Mouse (Mus musculus) kidney, postnatal 36 days (tissue): ENCODE results near the gene Prkcb.

Source experiments
- DNase-seq, 2 experiments: peaks; one replicate each; pipeline ENCODE4 v3.0.0; 2021 to 2022; ENCODE audit warnings: mixed read lengths in 2 of 2

Gene Prkcb

DNA sequence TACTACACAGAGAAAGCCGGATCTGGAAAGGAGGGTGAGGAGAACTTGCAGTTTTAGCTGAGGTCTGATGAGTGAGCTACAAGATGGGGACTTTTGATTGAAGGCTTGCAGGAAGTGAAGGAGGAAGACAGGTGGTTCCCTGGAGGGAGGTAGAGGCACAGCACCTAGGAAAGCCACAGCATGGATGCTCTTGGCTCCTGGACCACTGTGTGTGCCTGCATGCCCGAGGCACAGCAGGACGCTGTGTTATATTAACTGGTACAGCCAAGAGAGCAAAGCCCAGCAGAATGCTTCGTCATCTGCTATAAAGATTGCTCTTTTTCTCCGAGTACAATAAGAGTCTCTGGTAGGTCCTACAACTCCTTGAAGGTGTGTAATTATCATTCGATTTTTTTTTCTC is 188.1 kb downstream of the Prkcb start:
- no peak for DNase-seq

DNA sequence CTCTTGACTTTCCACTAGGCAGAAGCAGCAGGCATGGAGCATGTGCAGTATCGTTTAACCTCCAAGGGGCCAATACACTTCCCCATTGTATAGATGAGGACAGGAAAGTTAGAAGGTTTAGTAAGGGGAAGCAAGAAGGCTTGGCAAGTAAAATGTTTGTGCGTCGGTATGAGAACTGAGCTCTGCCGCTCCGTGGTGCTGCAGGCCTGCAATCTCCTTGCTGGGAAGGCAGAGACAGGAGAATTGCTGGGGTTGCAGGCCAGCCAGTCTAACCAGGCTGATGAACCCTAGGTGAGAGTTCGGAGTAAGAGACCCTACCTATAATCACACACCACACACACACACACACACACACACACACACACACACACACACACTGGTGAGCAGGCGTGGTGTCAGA is 188.6 kb downstream of the Prkcb start:
- DNase-seq: no peak

DNA sequence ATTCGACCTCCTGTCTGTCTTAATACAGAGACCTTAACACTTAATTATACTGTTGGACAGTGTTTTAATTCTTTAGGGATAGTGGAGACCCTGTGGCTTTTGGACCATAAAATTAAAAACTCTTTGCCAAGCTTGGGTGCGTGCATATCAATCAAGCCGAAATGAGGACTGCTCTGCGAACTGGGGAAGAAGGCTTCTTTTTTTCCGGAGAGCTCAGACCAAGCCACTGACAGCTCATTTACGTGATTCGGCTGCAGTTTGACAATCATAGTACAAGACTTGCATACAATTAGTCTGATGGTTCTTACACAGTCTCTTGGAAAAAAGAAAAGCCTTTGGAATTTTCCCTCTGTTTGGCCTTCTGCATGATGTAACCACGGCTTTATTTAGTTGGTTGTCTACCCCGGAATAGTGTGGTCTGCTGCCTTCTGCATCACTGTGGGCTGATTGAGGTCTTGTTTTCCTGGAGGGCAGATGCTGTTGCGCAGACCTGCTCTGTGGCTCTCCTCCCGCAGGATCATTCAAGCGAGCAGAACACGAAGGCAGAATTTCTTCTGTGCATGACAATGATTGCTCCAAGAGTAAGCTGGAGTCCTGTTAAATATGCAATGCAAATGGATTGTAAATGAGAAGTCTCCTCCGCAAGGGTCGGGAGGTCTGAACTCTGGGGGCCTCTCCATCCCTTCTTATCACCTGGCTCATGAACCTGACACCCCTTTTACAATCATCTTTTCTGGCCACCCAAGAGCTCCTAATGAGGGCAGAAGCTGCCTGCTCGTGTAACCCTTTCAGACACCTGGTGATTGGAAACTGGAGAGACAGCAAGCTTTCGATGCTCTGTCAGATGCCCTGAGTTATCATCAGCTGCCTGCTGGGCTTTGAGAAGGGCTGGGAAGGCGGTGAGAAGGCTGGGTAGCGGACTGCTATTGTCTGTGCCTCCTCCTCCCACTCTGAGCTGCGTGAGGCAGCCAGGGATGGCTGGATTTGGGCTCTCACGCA is 189.3 kb downstream of the Prkcb start:
- no peak for DNase-seq

DNA sequence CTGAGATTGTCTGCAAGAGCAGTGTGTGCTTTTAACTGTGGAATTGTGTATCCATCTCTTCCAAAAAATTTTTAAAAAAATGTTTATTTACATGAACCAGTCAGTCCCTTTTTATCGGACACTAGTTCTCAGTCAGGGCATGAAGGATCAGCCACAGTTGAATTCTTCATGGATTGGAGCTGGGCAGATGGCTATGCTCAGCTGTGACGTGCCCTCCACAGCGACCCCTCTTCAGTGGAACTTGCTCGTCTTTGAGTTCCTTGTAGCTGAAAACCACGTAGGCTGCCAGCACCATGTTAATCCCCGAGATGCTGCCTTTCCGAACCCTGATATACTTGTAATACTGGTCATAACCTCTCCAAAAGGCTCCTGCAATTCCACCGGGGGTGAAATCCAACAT is 195.4 kb downstream of the Prkcb start:
- DNase-seq: no peak

DNA sequence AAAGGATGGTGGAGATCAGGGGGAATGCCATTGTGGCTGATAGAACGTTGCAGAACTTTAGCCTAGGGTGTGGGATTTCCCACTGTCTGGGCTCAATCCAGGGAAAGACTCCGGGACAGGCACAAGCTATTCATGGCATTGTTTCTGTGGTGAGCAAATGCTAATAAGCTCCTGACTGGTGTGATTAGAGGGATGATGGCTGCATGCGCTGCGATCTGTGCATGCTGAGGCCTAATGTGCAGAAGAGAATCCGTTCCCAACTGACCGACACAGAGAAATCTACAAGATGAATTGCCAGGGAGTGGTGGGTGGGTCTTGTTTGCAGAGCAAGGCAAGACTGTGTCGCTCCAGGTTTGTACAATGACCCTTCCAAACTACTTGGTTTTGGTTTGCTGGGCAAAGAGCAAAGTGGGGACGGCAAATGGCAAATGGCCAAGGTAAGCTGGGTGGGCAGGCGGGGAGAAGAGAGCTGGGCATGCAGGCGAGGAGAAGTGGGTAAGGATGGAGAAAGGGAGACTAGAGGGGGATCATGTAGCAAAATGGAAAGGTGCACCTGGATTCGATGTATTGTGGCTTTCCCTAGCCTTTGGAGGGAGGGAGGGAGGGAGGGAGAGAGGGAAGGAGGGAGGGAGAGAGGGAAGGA is 199.5 kb downstream of the Prkcb start:
- DNase-seq: no peak

DNA sequence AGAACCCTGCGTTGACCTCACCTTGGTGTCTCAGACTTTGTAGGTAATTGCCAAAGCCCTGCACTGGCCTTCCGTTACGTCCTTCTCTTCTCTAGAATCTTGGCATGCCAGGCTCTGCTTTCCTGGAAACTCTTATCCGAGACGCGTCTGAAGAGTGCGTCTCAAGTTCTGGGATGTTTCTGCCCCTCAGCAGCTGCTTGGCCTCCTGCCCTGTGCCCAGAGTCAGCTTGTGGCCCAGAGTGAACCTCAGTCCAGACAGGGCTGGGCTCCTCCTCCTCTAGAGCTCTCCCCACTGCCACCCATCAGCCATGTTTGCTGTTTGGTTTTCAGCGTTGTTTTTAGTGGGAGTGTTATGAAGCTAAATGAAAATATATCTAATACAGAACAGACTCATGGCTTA is 203.5 kb downstream of the Prkcb start:
- no peak for DNase-seq

DNA sequence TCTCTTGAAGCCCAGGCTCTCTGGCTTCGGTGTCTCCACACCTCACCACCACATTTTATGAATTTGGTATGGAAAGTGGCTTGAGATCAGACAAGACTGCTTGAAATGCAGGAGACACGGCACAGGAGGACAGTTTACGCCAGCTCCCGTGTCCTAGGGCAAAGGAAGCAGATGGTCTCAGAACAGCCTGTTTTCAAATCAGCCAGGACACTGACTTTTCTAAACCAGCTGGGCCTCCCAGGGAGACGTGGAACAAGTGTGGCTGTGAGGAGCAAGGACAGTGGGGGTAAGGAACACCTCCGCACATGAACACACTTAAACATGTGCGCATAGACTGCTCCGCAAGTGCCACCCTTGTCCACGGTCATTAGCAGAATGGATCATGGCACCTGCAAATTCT is 204.4 kb downstream of the Prkcb start:
- DNase-seq: no peak

DNA sequence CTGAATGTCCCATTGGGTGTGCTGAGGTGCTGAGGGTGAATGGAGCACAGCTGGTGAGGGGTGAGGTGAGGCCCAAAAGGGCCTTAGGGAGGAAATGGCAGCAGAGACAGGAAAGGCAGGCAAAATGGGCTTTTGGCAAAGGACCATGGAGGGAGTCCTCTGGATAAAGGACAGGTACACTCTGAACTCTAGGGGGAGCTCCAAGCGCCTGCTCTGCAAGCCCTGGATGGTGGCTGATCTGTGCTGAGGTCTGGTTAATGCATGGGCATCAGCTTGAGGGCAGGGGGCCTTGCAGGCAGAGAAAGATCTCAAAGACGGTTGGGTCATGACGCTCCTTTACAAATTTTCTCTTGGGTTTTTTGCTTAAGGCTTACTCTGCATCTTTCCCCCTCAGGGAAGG is 205.5 kb downstream of the Prkcb start:
- peak; percentile 28 to 61 for DNase-seq

DNA sequence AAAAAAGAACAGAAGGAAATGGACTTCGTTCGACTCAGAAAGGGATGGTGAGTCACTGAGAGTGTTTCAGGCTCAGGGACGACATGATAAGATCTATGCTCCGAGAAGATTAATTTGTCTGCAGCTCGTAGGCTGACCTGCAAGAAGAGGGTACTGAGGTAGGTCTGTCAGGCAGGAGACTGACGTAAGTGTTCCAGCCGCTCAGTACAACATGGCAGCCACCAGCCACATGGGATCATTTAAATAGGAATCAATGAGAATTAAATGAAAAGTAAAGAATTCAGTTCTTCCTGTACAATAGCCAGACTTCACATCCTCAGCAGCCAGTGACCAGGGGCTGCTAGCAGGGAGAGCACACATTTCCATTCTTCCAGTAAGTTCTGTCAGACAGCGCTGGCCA is 209.0 kb downstream of the Prkcb start:
- DNase-seq: no peak

DNA sequence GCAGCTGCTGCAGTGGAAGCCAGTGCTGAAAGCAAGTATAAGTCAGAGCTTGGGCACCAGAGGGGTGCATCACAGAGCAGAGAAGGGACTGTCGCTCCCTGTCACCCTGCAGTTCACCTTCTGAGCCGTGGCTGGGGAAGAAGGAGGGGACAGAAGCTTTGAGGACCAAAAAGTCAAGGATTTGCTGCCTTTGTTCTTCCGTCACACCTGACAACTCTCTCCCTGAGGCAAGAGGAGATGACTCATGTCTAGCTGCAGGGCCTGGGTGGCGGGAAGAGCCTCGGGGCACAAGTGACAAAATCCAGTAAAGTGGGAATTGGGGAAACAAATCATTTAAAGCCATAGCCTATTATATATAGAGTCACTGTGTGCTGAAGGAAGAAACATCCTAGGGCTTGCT is 209.9 kb downstream of the Prkcb start:
- DNase-seq: no peak

DNA sequence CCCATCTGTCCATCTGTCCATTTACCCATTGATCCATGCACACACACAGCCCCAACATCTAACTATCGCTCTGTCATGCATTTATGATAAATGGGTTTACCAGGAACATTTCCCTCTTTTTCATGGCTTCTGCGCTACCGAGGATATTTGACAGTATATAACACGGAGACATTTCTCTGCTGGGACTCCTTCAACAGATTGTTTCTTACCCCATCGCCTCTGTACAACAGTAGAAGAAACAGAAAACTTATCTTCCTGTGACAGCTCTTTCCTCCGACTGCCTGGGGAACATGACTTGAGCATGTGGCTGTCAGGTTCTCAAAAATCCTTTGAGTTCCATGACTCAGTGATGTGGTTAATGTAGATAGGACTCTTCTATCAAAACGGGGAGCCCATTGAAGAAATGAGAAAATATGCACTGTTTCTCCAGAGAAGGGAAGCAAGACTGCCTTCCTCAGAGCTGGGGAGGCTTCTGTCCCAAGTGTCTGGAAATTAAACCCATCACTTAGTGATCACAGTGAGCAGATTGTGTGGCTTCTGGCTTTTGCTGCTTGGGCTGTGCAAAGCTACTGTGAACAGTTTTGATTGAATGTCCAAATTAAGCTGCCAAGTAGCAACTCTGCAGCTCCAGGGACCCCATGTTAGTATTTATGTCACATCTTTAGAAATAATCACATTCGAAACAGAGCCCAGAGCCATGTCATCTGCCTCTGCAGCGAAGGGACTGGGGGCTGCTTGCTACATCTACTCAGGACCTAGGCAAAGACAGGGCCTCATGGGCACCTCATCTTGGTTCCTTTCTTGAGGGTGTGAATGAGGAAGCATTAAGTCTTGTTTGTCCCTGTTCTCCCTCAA is 211.4 kb downstream of the Prkcb start:
- DNase-seq: no peak

DNA sequence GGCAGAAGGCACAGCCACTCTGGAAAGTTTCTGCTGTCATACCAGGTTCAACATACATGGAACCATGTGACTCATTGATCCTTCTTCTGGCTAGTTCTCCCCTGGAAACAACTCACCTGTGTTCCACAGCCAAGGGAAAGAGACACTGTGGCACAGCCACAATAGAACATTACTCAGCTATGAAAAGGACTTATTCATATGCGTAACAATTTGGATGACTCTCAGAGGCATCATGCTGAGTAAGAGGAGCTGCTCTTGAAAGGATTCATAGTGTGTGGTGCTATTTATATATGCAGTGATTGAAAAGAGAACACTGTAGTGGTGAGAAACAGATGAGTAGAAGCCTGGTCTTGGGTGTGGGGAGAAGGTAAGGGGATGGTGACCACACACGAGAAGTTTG is 217.9 kb downstream of the Prkcb start:
- DNase-seq: no peak

DNA sequence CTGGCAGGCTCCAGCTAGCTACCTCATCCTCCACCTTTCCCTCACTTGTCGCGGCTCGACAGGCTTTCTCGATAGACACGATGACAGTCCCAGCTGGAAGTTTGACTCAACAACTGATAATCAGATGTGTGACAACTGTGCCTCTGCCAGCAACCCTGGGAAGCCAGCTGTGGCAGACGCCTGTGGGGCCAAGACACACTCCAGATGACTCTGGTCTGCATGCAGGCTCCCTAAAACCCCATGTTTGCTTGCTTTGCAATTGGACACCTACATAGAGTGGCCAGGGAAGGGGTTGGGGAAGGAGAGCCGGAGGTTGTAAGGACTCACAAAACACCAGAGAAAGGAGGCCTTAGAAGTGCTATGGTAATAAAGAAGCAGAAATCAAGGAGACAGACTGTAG is 221.4 kb downstream of the Prkcb start:
- DNase-seq: no peak

DNA sequence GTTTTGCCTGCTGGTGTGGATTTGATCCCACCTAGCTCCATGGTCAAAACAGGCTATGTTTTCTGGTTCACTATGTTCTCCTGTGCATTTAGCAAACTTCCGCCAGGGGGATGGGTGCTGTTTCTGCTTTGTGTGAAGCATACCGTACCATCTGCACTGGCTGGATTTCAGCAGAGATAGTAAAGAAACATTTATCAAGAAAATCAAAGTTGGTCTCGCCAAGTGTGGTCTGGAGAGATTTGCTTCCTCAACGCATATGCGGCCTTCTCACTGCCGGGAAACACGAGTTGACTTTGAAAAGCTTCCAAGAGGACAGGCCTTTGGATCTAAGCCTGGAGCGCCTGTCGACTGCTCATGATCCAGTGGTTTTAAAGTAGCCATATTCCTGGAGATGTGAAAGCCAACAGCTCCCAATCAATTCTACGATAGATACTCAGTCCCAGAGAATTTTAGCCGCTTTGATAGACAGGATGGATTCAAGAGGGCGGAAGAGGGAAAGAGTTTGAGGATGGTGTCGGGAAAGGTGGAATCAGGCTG is 223.9 kb downstream of the Prkcb start:
- DNase-seq: no peak

DNA sequence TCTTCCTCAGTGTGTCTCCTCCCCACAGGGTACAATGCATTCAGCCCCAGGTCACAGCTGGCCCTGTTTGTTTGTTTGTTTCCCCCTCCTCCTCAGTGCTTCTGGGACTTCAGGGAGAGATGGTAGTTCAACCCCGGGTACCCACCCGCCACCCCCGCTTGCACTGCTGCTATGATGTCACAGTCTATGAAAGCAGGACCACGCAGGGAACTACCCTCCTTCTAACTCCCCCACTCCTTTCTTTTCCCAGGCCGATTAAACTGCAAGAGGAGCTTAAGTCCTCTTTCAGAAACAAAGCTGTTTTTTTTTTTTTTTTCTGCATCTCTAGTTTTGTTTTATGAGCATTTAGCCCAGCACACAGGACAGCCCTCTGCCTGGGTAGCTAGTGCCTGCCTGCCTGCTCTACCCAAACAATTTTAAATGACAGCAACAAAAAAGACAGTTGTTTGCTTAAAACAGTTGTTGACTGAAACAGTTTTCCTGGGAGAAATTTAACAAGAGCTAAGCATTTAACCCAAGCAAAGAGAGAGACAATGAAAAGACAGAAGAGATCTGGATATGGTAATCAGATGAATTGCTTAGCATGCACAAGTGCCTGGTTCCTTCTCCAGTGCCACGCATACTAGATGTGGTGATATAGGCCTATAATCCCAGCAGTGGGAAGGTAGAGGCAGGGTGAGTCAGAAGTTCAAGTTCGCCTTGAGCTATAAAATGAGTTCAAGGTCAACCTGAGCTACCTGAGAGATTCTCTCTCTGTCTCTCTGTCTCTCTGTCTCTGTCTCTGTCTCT is 232.5 kb downstream of the Prkcb start:
- no peak for DNase-seq

DNA sequence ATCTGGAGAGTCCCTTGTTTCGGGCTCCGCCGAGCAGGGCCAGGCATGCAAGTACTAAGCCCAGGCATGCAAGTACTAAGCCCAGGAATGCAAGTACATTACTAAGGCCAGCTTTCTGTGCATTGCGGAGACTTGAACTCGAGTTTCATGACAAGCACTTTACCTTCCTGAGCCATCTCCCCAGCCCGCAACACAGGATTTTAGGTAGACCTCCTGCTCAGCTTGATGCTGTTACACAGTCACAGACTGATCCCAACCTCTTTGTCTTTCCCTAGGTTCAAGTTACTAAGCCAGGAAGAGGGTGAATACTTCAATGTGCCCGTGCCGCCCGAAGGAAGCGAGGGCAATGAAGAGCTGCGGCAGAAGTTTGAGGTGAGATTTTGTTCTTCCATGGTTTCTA is 239.7 kb downstream of the Prkcb start:
- DNase-seq: no peak

DNA sequence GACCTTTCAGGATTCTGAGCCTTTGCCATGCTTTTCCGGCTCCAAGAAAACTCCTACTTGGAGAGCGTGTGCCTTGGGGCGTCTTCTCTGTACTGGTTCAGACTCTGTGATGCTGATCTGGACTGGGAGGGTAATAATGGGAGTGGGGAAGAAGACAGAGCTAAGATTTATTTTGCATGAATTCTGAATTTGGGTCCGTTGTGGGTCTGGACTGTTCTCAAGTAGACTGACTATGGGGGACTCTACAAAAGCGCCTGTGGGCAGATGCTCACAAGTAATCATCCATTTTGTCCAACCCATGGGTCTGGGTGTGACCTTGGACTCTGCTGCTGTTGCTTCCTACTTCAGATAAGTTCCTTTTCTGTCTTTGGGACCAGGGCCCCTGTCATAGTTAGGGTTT is 240.1 kb downstream of the Prkcb start:
- no peak for DNase-seq

DNA sequence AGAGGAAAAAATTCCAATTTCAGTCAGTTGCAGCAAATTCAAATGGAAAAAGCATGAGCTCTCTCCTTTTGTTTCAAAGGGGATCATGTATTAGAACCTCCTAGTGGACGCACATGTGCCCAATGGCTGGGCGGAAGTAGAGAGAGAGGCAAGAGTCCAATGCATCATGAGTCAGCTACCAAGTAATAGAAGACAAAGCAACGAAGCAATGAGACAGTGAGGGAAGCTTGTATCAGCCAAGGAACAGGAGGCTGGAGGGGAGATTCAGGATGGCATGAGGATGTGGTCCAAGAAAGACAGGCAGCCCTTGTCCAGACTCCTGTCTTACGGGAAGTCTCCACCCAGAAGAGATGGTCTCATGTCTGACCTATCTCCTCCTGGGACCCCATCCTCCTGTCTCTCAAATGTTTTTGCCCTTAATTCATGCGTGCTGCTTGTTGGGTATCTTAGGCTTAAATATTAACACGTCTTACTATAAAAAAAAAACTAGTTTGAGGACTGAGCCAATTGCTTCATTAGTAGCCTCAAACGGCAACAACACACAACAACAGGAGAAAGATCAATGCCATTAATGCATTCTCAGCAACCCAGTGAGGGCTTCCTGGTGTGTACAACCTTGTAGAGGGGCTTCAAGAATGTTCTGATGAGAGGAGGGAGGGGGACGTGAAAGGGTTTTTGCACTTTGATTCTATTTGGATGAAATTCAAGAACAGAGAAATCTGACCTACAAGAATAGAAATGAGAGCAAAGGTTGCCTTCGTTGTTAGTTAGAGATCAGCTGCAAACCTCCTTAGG is 245.2 kb downstream of the Prkcb start:
- peak; percentile 40 to 66 for DNase-seq

DNA sequence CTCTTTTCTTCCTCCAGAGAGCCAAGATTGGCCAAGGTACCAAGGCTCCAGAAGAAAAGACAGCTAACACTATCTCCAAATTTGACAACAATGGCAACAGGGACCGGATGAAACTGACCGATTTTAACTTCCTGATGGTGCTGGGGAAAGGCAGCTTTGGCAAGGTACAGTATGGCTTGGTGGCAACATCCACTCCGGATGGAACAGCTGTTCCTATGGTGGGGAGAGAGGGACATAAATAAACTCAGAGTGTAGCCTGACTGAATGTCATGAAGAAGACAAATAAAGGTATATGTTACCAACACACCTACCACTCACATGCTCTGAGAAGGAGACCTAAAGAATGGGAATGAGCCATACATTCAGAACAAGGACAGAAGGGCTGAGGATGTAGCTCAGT is 256.1 kb downstream of the Prkcb start:
- no peak for DNase-seq

DNA sequence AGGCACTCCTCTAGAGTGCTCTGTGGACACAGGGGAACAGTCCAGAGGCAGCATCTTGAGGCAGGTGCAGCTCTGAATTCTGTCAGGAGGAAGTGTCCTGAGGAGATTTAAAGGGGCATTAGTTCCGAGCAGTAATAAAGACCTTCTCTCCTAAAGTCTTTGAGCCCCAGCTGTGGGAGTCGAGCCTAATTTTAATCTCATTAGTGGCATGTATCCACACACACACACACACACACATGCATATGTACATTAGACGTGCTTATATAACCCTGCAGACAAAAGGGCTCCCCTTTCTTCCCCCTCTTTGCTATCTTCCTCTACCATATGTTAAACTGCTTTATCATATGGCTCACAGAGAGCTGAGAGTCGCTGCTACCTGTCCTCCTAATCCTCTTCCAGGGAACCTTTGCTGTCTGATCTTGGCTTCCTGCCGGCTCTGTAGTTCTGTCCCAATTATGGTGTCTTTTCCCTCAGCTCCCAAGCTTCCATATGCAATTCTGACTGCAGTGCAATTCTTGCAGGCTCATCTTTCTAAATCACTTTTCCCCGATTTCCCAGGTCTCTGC is 268.1 kb downstream of the Prkcb start:
- DNase-seq: no peak
